Mouse (Mus musculus) gastrocnemius, adult 2 months (tissue): ENCODE data around the gene Frg2f1. TPM values are rescaled to one million over a fixed set of nuclear protein-coding genes. Genes with fewer than 3 reads are reported as not detected.
A peak's percentile ranks its signal among the peaks of the same experiment; 100 is the strongest.

ENCODE experiments used
- DNase-seq: peaks from one replicate; pipeline ENCODE4 v3.0.0; 2022
- H3K27ac ChIP-seq: fragments of 200-600 bp; 2 replicates; pipeline ENCODE4 v1.8.1; 2022; ENCODE audit warnings: mild to moderate bottlenecking
- H3K4me3 ChIP-seq: fragments of 200-600 bp; 2 replicates; pipeline ENCODE4 v1.8.1; 2022; ENCODE audit warnings: mild to moderate bottlenecking, moderate library complexity
- CTCF ChIP-seq: fragments of 200-600 bp; IDR thresholded peaks from 2 replicates; pipeline ENCODE4 v1.8.1; 2022; ENCODE audit warnings: antibody characterized with exemption, mild to moderate bottlenecking, moderate library complexity
- intact Hi-C: fragments of 180-260 bp; cut with DNase I; formaldehyde crosslinking; loops from one replicate; pipeline ENCODE4 v1.15.1; 2025
- total RNA-seq, 2 experiments: library from RNA; stranded (reverse); gene quantifications; 2 replicates each; pipeline ENCODE4 v1.2.3; 2021

Frg2f1 gene
- total RNA-seq, 2 experiments from 2014 or later, result 4.0 to 4.5 TPM

GRCm38 (mm10) chr4:119484882-119485281 lies 54.4 kb downstream of the Frg2f1 start:
- no peak for TF ChIP-seq CTCF
- no peak for DNase-seq
- intact Hi-C loops, result no loop called here
- no peak overlapping the region for H3K4me3 ChIP-seq
- H3K27ac ChIP-seq, result no peak overlapping the region

- intact Hi-C loops, result no loop called here
- peak; percentile 9; the same call in 1 of the 2 replicates for TF ChIP-seq CTCF
Measured at GRCm38 (mm10) chr4:119483051-119483450, 56.3 kb downstream of the Frg2f1 start.

More at GRCm38 (mm10) chr4:119483051-119483450, 56.3 kb downstream of the Frg2f1 start:
- Histone ChIP-seq H3K4me3 (no peak overlapping the region), H3K27ac (no peak overlapping the region)
- DNase-seq, result peak; percentile 23

Other genes starting within 250 kb of the Frg2f1 start
- gene Ybx1, start 244.9 kb downstream of the Frg2f1 start, total RNA-seq, result 100 to 1,000 TPM; 664 to 696 TPM
- 1 to 10 TPM; 8.1 to 9.6 TPM for gene Ppih, start 219.0 kb downstream of the Frg2f1 start, total RNA-seq
- not detected for gene Ccdc30, start 124.0 kb downstream of the Frg2f1 start, total RNA-seq
- gene Ppcs, start 117.1 kb downstream of the Frg2f1 start, total RNA-seq, result 1 to 10 TPM; 4.0 to 5.0 TPM
- gene Zmynd12, start 116.7 kb downstream of the Frg2f1 start, total RNA-seq, result not detected
- not detected for gene Rimkla, start 46.9 kb downstream of the Frg2f1 start, total RNA-seq
- gene Foxj3, start 2.5 kb downstream of the Frg2f1 start, total RNA-seq, result 10 to 100 TPM; 29.9 to 36.4 TPM
- not detected for gene Guca2a, start 98.2 kb upstream of the Frg2f1 start, total RNA-seq
- not detected for gene Guca2b, start 119.4 kb upstream of the Frg2f1 start, total RNA-seq
- gene Hivep3, start 194.3 kb upstream of the Frg2f1 start, total RNA-seq, result 1 to 10 TPM; 1.7 to 3.5 TPM